9 mouse cellular contexts compared by ENCODE assay signal in genomic region chr13:48807481-48808031, GRCm38 (mm10).
DNase-seq lines count a peak whose midpoint lies in the region; ATAC-seq lines count a peak whose summit lies in the region.
"Had no signal": no experiment of that assay in that cellular context is flagged by ENCODE, and none has a peak within 500 bp of the region (broad histone marks: within the 10 kb centered on the region; RNA-seq: fewer than 3 reads in every experiment).

No protein-coding gene starts in this region.

- no peak overlapping the region for H3K9ac ChIP-seq in forebrain, embryonic 12.5 days
- H3K9ac ChIP-seq: limb, embryonic 12.5 days had no signal

- H3K9me3 ChIP-seq in forebrain, embryonic 10.5 days: no peaks in the 10 kb centered on the region
- H3K9me3 ChIP-seq in forebrain, embryonic 12.5 days: no peaks in the 10 kb centered on the region
- H3K9me3 ChIP-seq: limb, embryonic 12.5 days had no signal

- H3K4me1 ChIP-seq in forebrain, embryonic 10.5 days: peaks cover 9% of the 10 kb centered on the region; the same call in 1 of the 2 replicates
- H3K4me1 ChIP-seq in forebrain, embryonic 12.5 days: peaks cover 6% of the 10 kb centered on the region; the same call in 1 of the 2 replicates
- H3K4me1 ChIP-seq: limb, embryonic 12.5 days had no signal

- no peak overlapping the region for H3K4me2 ChIP-seq in forebrain, embryonic 12.5 days
- H3K4me2 ChIP-seq: limb, embryonic 12.5 days had no signal

- no peak for ATAC-seq in forebrain, embryonic 12.5 days (ENCODE audit: low FRiP score)

- peak; percentile 62 for DNase-seq in forebrain, embryonic 10.5 days (ENCODE audit: extremely low spot score, low spot score)
- DNase-seq in adrenal gland, postnatal 10 days: peak; percentile 68
- DNase-seq in embryo, embryonic 9.5 days (ENCODE audit: extremely low spot score): peak; percentile 54
- DNase-seq in heart, adult 8-10 months (ENCODE audit: low spot score): peak; percentile 11
- DNase-seq in layer of hippocampus, adult 9-10 months (ENCODE audit: low spot score): peak; percentile 64
- peak; percentile 48 to 60 for DNase-seq in lung, postnatal 4 days
- DNase-seq in spleen, postnatal 4 days (ENCODE audit: low spot score in 2 of 2): peak; percentile 30 to 79

- WGBS in forebrain, embryonic 10.5 days: 73% methylated on average over 5 of the region's 5 CpGs
- WGBS in forebrain, embryonic 12.5 days: 78% methylated on average over 5 of the region's 5 CpGs

- no peak overlapping the region for H3K27ac ChIP-seq in forebrain, embryonic 10.5 days
- no peak overlapping the region for H3K27ac ChIP-seq in forebrain, embryonic 12.5 days
- H3K27ac ChIP-seq: limb, embryonic 12.5 days had no signal

- peaks cover 99% of the 10 kb centered on the region for H3K36me3 ChIP-seq in forebrain, embryonic 10.5 days (replicated peaks)
- H3K36me3 ChIP-seq in forebrain, embryonic 12.5 days (replicated peaks): peaks cover 86% of the 10 kb centered on the region

- H3K4me3 ChIP-seq in forebrain, embryonic 10.5 days: no peak overlapping the region
- H3K4me3 ChIP-seq in forebrain, embryonic 12.5 days (replicated peaks): no peak overlapping the region
- H3K4me3 ChIP-seq: limb, embryonic 12.5 days had no signal

- no peaks in the 10 kb centered on the region for H3K27me3 ChIP-seq in forebrain, embryonic 10.5 days (ENCODE audit: poor library complexity, severe bottlenecking)
- no peaks in the 10 kb centered on the region for H3K27me3 ChIP-seq in forebrain, embryonic 12.5 days
- H3K27me3 ChIP-seq: limb, embryonic 12.5 days had no signal

Comparison
In these comparisons a context has a peak if more than half of its experiments do, and no peak if none do; other contexts are left out.
1. DNase-seq: peak in every context shown above with its lines; median percentile 68 in adrenal gland, postnatal 10 days; 64 in layer of hippocampus, adult 9-10 months; 62 in forebrain, embryonic 10.5 days; 54 in spleen, postnatal 4 days; 54 in embryo, embryonic 9.5 days; 54 in lung, postnatal 4 days; 11 in heart, adult 8-10 months.